Mouse (Mus musculus) heart, adult 2 months (tissue): ENCODE measurements around the gene Coq7.

Source experiments
- CTCF ChIP-seq: fragments of 200-600 bp; IDR thresholded peaks from 2 replicates; pipeline ENCODE4 v1.8.1; 2022; ENCODE audit warnings: antibody characterized with exemption, mild to moderate bottlenecking, moderate library complexity
- POLR2A ChIP-seq: fragments of 200-500 bp; IDR thresholded peaks from 2 replicates; pipeline ENCODE4 v1.6.1; 2011; ENCODE audit warnings: mild to moderate bottlenecking, low read depth, low read length, control low read depth; ENCODE audit not compliant: insufficient read depth

- TF ChIP-seq CTCF: peak; percentile 68
- TF ChIP-seq POLR2A: no peak
Observed at GRCm38 (mm10) chr7:118490666-118491430, 42.3 kb downstream of the Coq7 start.
